Mouse (Mus musculus): ENCODE results near the gene Aamdc.

GRCm38 (mm10) chr7:97598548-97598947, 19.3 kb upstream of the Aamdc start:
- TF ChIP-seq CTCF (IDR thresholded peaks at IDR 0.05; ENCODE audit: extremely low read depth, insufficient read length, insufficient replicate concordance, low read depth, low read length) (no peak), POLR2A (IDR thresholded peaks at IDR 0.05; ENCODE audit: low read depth, low read length) (no peak)
